Mouse (Mus musculus): ENCODE measurements at regions not wholly inside any gene's neighbourhood (a gene's known extent, or its start where the extent isn't known, plus 50 kb on each side); places are given as distances from the start of the nearest gene placed in this dataset.

GRCm38 (mm10) chr14:105802529-105803280, 93.9 kb downstream of the Spry2 start:
- no peak for TF ChIP-seq POU5F1 (IDR thresholded peaks at IDR 0.05; ENCODE audit: borderline replicate concordance, low read length)
- no peak for TF ChIP-seq NANOG (IDR thresholded peaks at IDR 0.05; ENCODE audit: borderline replicate concordance, low read length)
- TF ChIP-seq CTCF (conservative IDR thresholded peaks at IDR 0.05; ENCODE audit: low read length) = no peak
- peaks cover 17% of the 10 kb centered on the region for H3K4me1 ChIP-seq (replicated peaks; ENCODE audit: low read depth, low read length)
- no peaks in the 10 kb centered on the region for H3K36me3 ChIP-seq (ENCODE audit: insufficient read depth, low read length)
- no peaks in the 10 kb centered on the region for H3K9me3 ChIP-seq (ENCODE audit: low read length)
- peak overlapping the region; percentile 24 for H3K4me3 ChIP-seq (replicated peaks; ENCODE audit: low read length)
- no peaks in the 10 kb centered on the region for H3K27me3 ChIP-seq (ENCODE audit: insufficient read depth, low read length)

- Histone ChIP-seq H3K4me1 (replicated peaks; ENCODE audit: low read depth, low read length) (peaks cover 17% of the 10 kb centered on the region), H3K36me3 (ENCODE audit: insufficient read depth, low read length) (no peaks in the 10 kb centered on the region)
- TF ChIP-seq CTCF (conservative IDR thresholded peaks at IDR 0.05; ENCODE audit: low read length) = no peak
- no peak for TF ChIP-seq NANOG (IDR thresholded peaks at IDR 0.05; ENCODE audit: borderline replicate concordance, low read length)
- TF ChIP-seq POU5F1 (IDR thresholded peaks at IDR 0.05; ENCODE audit: borderline replicate concordance, low read length) = no peak
These were observed 96.3 kb downstream of the Spry2 start for GRCm38 (mm10) chr14:105800142-105800925.

GRCm38 (mm10) chr14:105799401-105799861, 97.2 kb downstream of the Spry2 start:
- no peaks in the 10 kb centered on the region for H3K36me3 ChIP-seq (ENCODE audit: insufficient read depth, low read length)
- TF ChIP-seq NANOG (IDR thresholded peaks at IDR 0.05; ENCODE audit: borderline replicate concordance, low read length) (no peak), POU5F1 (IDR thresholded peaks at IDR 0.05; ENCODE audit: borderline replicate concordance, low read length) (no peak), CTCF (conservative IDR thresholded peaks at IDR 0.05; ENCODE audit: low read length) (no peak)
- no peak overlapping the region for H3K4me3 ChIP-seq (replicated peaks; ENCODE audit: low read length)
- H3K4me1 ChIP-seq (replicated peaks; ENCODE audit: low read depth, low read length) = peaks cover 17% of the 10 kb centered on the region
- no peaks in the 10 kb centered on the region for H3K27me3 ChIP-seq (ENCODE audit: insufficient read depth, low read length)
- H3K9me3 ChIP-seq (ENCODE audit: low read length) = no peaks in the 10 kb centered on the region

More at GRCm38 (mm10) chr14:105800142-105800925, 96.3 kb downstream of the Spry2 start:
- H3K9me3 ChIP-seq (ENCODE audit: low read length) = no peaks in the 10 kb centered on the region
- H3K4me3 ChIP-seq (replicated peaks; ENCODE audit: low read length) = no peak overlapping the region
- H3K27me3 ChIP-seq (ENCODE audit: insufficient read depth, low read length) = no peaks in the 10 kb centered on the region

GRCm38 (mm10) chr14:105793010-105793702, 103.5 kb downstream of the Spry2 start:
- Histone ChIP-seq H3K27me3 (ENCODE audit: insufficient read depth, low read length) (no peaks in the 10 kb centered on the region), H3K4me3 (replicated peaks; ENCODE audit: low read length) (no peak overlapping the region), H3K4me1 (replicated peaks; ENCODE audit: low read depth, low read length) (no peaks in the 10 kb centered on the region), H3K9me3 (ENCODE audit: low read length) (peaks cover 3% of the 10 kb centered on the region; the same call in 1 of the 2 replicates), H3K36me3 (ENCODE audit: insufficient read depth, low read length) (no peaks in the 10 kb centered on the region)
- TF ChIP-seq CTCF (conservative IDR thresholded peaks at IDR 0.05; ENCODE audit: low read length) (no peak), NANOG (IDR thresholded peaks at IDR 0.05; ENCODE audit: borderline replicate concordance, low read length) (no peak), POU5F1 (IDR thresholded peaks at IDR 0.05; ENCODE audit: borderline replicate concordance, low read length) (no peak)

GRCm38 (mm10) chr14:105790441-105790840, 106.2 kb downstream of the Spry2 start:
- Histone ChIP-seq H3K4me1 (replicated peaks; ENCODE audit: low read depth, low read length) (peaks cover 4% of the 10 kb centered on the region), H3K4me3 (replicated peaks; ENCODE audit: low read length) (no peak overlapping the region), H3K36me3 (ENCODE audit: insufficient read depth, low read length) (no peaks in the 10 kb centered on the region), H3K9me3 (ENCODE audit: low read length) (peaks cover 3% of the 10 kb centered on the region; the same call in 1 of the 2 replicates), H3K27me3 (ENCODE audit: insufficient read depth, low read length) (no peaks in the 10 kb centered on the region)
- TF ChIP-seq CTCF (conservative IDR thresholded peaks at IDR 0.05; ENCODE audit: low read length) (no peak), NANOG (IDR thresholded peaks at IDR 0.05; ENCODE audit: borderline replicate concordance, low read length) (no peak), POU5F1 (IDR thresholded peaks at IDR 0.05; ENCODE audit: borderline replicate concordance, low read length) (no peak)

- Histone ChIP-seq H3K4me3 (replicated peaks; ENCODE audit: low read length) (no peak overlapping the region), H3K9me3 (ENCODE audit: low read length) (no peaks in the 10 kb centered on the region), H3K36me3 (ENCODE audit: insufficient read depth, low read length) (no peaks in the 10 kb centered on the region), H3K4me1 (replicated peaks; ENCODE audit: low read depth, low read length) (peaks cover 4% of the 10 kb centered on the region), H3K27me3 (ENCODE audit: insufficient read depth, low read length) (no peaks in the 10 kb centered on the region)
- TF ChIP-seq POU5F1 (IDR thresholded peaks at IDR 0.05; ENCODE audit: borderline replicate concordance, low read length) = no peak
- no peak for TF ChIP-seq NANOG (IDR thresholded peaks at IDR 0.05; ENCODE audit: borderline replicate concordance, low read length)
- no peak for TF ChIP-seq CTCF (conservative IDR thresholded peaks at IDR 0.05; ENCODE audit: low read length)
These were observed 113.2 kb downstream of the Spry2 start for GRCm38 (mm10) chr14:105783428-105783827.

GRCm38 (mm10) chr14:105779760-105780159, 116.9 kb downstream of the Spry2 start:
- Histone ChIP-seq H3K27me3 (ENCODE audit: insufficient read depth, low read length) (no peaks in the 10 kb centered on the region), H3K4me1 (replicated peaks; ENCODE audit: low read depth, low read length) (no peaks in the 10 kb centered on the region)

GRCm38 (mm10) chr14:105779349-105779748, 117.3 kb downstream of the Spry2 start:
- Histone ChIP-seq H3K4me1 (replicated peaks; ENCODE audit: low read depth, low read length) (no peaks in the 10 kb centered on the region), H3K4me3 (replicated peaks; ENCODE audit: low read length) (no peak overlapping the region), H3K36me3 (ENCODE audit: insufficient read depth, low read length) (no peaks in the 10 kb centered on the region), H3K9me3 (ENCODE audit: low read length) (no peaks in the 10 kb centered on the region), H3K27me3 (ENCODE audit: insufficient read depth, low read length) (no peaks in the 10 kb centered on the region)
- TF ChIP-seq POU5F1 (IDR thresholded peaks at IDR 0.05; ENCODE audit: borderline replicate concordance, low read length) (no peak), CTCF (conservative IDR thresholded peaks at IDR 0.05; ENCODE audit: low read length) (no peak), NANOG (IDR thresholded peaks at IDR 0.05; ENCODE audit: borderline replicate concordance, low read length) (no peak)

More at GRCm38 (mm10) chr14:105779760-105780159, 116.9 kb downstream of the Spry2 start:
- Histone ChIP-seq H3K36me3 (ENCODE audit: insufficient read depth, low read length) (no peaks in the 10 kb centered on the region), H3K4me3 (replicated peaks; ENCODE audit: low read length) (no peak overlapping the region), H3K9me3 (ENCODE audit: low read length) (no peaks in the 10 kb centered on the region)
- TF ChIP-seq NANOG (IDR thresholded peaks at IDR 0.05; ENCODE audit: borderline replicate concordance, low read length) = no peak
- TF ChIP-seq CTCF (conservative IDR thresholded peaks at IDR 0.05; ENCODE audit: low read length) = no peak
- no peak for TF ChIP-seq POU5F1 (IDR thresholded peaks at IDR 0.05; ENCODE audit: borderline replicate concordance, low read length)
